Mouse (Mus musculus) heart, adult 8-10 months (tissue): Measurements from ENCODE around the gene Edn1. TPM values are rescaled to one million over a fixed set of nuclear protein-coding genes. Genes with fewer than 3 reads are reported as not detected.

Experiments used
- DNase-seq: peaks from one replicate; pipeline ENCODE4 v3.0.0; 2022; ENCODE audit warnings: low spot score
- total RNA-seq, 4 experiments: library from RNA; stranded (reverse); gene quantifications; 2 replicates each; pipeline ENCODE4 v1.2.4; 2022

The Edn1 gene
- 1 to 10 TPM; 3.3 to 6.3 (median 3.8) TPM for total RNA-seq

GRCm38 (mm10) chr13:42301161-42301721 lies at the start of gene Edn1:
Gene Edn1 (plus strand): TSS chr13:42301476.
- DNase-seq = peak; percentile 78

- DNase-seq = no peak
These were observed 47.5 kb upstream of the Edn1 start for GRCm38 (mm10) chr13:42253821-42254220.

GRCm38 (mm10) chr13:42255105-42255504 lies 46.2 kb upstream of the Edn1 start:
- DNase-seq = no peak

- DNase-seq = peak; percentile 77
These were observed 42.9 kb upstream of the Edn1 start for GRCm38 (mm10) chr13:42258422-42258821.

GRCm38 (mm10) chr13:42260667-42261066 lies 40.6 kb upstream of the Edn1 start:
- DNase-seq = no peak

GRCm38 (mm10) chr13:42270051-42270450 lies 31.2 kb upstream of the Edn1 start:
- DNase-seq = no peak

- DNase-seq = no peak
These were observed 24.4 kb upstream of the Edn1 start for GRCm38 (mm10) chr13:42276774-42277454.

GRCm38 (mm10) chr13:42277751-42278150 lies 23.5 kb upstream of the Edn1 start:
- no peak for DNase-seq

- no peak for DNase-seq
These were observed 15.4 kb upstream of the Edn1 start for GRCm38 (mm10) chr13:42285896-42286295.

GRCm38 (mm10) chr13:42286768-42287167 lies 14.5 kb upstream of the Edn1 start:
- DNase-seq = no peak

GRCm38 (mm10) chr13:42292593-42292992 lies 8.7 kb upstream of the Edn1 start:
- DNase-seq = no peak

GRCm38 (mm10) chr13:42298302-42298701 lies 3.0 kb upstream of the Edn1 start:
- peak; percentile 71 for DNase-seq

GRCm38 (mm10) chr13:42298766-42299165 lies 2.5 kb upstream of the Edn1 start:
- no peak for DNase-seq

- DNase-seq = peak; percentile 84
These were observed 709 bp upstream of the Edn1 start for GRCm38 (mm10) chr13:42300567-42300966.

GRCm38 (mm10) chr13:42301961-42302861 lies 935 bp downstream of the Edn1 start:
- no peak for DNase-seq

GRCm38 (mm10) chr13:42303180-42303929 lies 2.1 kb downstream of the Edn1 start:
- DNase-seq = no peak

GRCm38 (mm10) chr13:42304139-42304538 lies 2.9 kb downstream of the Edn1 start:
- no peak for DNase-seq

- no peak for DNase-seq
These were observed 5.9 kb downstream of the Edn1 start for GRCm38 (mm10) chr13:42306870-42307800.

- no peak for DNase-seq
These were observed 7.3 kb downstream of the Edn1 start for GRCm38 (mm10) chr13:42308368-42309103.

- DNase-seq = no peak
These were observed 8.5 kb downstream of the Edn1 start for GRCm38 (mm10) chr13:42309804-42310203.
